Mouse (Mus musculus) urinary bladder, postnatal 36 days (tissue): ENCODE results near the gene Cpt2.

ENCODE experiments used
- DNase-seq, 2 experiments: peaks; one replicate each; pipeline ENCODE4 v3.0.0; 2022; ENCODE audit warnings: low spot score in 2 of 2, mixed read lengths in 1 of 2

Gene Cpt2

DNA sequence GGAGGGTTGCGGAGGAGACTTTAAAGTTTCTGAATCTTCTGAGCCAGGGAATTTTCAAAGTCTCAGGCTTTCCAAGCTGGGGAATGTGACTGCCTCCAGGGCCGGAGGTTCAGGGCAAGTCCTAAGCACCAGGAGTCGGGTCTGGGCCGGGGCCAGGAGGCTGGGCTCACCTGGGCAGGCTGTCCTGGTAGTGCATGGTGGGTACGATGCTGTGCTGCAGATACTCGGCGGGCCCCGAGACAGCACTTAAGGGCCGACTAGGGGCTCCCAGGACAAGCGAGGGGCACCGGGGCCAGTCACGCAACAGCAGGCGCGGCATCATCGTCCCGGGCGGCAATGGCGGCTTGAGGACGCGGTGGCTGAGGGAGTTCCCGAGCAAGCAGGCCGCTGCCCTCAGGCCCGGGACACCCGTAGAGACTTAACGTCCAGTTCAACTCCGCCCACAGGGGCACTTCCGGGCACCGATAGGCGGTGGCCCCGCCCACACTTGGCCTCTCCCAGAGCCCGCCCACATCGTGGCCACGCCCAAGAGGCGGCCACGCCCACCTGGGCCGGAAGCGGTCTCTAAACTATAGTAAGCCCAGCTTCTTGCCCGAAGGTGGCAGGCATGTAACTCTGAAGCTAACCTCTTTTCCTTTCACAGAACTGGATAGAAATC, at the start of gene Cpt2:
Cpt2 (minus strand) TSS at position 466 of the 658 bp plus-strand sequence.
- DNase-seq = peak; percentile 93 to 97

DNA sequence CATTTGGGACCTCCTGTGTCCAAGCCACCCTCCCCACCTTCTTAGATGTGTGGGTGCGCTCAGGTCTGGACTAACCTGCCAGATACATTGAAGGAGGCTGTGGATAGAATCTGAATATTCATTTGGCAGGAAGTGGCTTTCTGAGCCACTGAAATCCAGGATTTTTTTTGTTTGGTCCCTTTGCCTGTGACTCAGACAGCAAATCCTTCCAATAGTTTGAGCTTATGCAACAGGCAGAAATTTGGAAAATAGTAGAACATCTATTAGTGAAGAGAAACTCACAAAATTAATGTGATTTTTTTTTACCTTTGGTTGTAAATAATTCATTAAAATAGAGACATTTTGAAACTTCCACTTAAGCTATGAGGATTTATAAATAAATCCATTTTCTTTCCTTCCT, 47.8 kb upstream of the Cpt2 start:
- no peak for DNase-seq

DNA sequence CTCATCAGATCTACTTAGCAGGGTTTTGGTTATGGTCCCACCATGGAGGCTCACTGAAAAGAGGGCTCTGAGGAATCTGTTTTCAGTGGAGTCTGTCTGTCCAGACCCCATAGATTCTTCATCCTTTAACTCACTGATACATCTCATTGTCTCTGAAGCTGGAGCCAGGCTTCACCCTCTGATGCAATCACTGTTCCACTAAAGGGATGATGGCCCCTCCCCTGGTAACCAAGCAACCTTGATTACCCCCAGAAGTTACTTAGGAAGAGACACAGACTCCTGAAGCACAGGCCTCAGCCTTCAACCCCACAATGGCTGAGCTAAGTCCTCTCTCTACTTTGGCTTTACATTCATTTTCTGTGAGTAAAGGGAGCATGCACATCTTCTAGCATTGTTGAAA, 46.4 kb upstream of the Cpt2 start:
- peak in 1 of 2 experiments; percentile 43 for DNase-seq

DNA sequence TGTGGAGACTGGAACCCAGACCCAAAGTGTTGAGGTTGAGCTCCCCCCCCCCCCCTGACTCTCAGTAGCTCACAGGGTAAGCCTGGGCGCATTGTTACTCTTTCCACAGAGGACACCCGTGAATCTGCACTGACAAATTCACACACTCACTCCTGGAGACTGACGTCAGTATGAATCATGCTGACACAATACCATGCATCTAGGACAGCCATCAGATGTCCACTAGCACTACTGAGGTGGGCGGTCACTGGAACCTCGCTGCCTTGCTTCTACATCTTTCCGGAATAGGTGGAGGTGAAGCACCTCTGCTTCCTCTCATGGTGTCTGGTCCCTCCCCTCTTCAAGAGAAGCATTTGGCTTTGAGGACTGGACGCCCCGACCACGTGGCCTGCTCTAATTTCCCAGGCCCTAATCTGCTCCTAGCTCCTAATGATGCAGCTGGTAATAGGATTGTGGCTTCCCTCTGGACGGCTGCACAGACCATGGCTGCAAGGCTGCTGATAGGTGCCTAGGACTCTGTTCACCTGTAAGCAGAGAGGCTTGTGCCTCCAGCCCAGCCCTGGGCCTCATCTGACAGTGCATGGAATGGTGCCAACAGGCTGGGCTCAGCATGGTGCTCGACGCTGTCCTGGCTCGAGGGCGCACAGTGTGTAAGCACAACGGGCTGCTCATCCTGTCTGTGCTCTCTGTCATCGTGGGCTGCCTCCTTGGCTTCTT, 44.7 kb upstream of the Cpt2 start, which contains the start of gene Slc1a7:
Slc1a7 (plus strand) TSS at position 367 of the 717 bp plus-strand sequence.
- DNase-seq = no peak

DNA sequence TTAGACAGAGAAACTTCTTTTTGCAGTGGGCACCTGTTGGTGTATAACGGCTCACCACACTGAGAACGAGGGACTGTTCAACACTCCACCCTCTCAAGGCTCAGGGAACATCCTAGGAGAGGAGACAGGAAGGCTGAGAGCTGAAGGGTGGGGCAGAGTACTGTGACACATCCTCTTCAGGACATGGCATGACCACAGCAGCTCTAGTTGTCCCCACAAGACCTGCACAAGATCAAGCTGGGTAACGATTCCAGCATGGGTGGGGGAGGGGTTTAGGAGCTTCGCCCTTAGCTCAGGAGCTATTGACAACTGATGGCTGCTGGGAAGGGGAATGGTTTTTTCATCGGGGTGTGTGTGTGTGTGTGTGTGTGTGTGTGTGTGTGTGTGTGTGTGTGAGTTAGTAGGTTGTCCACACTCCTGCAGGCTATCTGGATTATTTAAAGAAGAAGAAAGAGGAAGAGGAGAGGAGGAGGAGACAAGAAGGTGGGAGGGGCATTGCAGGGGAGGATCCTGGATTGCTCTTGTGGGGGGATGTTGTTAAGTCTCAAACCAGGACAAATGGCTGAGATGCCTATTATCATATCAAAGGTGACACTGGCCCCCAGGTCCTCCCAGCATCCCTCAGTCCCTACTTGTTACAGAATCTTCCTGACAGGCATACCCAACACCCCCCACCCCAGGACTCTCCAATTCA, 43.2 kb upstream of the Cpt2 start:
- no peak for DNase-seq

DNA sequence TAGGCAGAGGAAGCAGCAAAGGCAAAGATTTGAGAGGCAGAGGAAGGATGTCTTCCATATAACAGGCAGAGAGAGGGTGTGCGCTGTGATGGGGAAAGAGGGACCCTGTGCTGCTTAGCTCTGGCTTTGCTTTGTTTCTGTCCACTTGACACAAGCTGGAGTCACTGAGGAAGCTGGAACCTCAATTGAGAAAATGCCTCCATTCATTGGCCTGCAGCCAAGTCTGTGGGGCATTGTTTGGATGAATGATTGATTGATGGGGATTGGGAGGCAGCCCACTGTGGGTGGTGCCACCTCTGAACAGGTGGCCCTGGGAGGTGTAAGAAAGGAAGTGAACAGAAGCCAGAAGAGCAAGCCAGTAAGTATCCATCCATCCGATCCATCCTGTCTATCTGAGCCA, 39.4 kb upstream of the Cpt2 start:
- no peak for DNase-seq

DNA sequence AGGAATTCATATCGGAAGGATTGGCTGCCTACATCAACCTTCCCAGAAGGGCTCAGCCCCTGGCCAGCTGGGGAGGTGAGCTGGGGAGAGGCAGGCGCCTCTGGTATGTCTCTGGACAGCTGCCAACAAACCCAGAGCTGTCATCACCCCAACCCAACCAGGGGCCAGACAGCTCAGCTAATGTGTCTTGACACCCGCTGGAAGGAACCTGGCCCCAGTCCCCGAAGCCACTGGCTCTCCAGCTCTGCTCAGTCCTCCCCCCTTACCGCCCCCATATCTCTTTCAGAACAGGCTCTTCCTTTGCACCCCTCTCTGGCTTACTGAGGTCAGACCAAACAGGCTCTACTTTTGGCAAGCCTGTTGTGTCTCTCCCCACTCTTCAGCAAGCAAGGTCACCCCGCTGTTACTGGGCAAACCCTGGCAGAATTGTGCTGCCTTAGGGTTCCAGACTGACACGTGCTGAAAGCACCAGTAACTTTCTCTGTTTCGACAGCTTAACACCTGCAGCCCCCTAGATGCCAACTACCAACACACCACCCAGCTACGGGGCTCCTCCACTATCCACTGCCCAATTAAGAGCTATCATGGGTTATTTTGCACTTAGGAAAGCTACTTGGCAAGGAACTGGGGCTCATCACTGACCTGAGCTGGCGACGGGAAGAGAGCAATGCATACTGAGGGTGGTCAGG, 38.8 kb upstream of the Cpt2 start:
- DNase-seq = peak in 1 of 2 experiments; percentile 42

DNA sequence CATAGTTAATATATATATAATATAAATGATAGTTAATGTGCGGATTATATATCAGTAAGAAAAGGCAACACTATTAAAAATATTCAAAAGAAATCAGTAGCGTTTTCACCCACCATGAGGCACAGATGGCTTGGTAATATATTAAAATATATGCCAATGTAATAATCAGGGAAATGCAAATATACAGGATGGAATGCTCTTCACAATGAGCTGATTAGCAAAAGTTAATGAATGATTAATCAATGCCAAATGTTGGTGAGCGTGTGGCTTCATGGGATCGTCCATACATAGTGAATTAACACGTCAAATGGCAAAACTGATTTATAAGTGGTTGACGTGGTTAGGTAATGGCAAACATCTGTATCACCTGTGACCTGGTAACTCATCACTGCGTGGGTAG, 35.1 kb upstream of the Cpt2 start:
- DNase-seq = no peak

DNA sequence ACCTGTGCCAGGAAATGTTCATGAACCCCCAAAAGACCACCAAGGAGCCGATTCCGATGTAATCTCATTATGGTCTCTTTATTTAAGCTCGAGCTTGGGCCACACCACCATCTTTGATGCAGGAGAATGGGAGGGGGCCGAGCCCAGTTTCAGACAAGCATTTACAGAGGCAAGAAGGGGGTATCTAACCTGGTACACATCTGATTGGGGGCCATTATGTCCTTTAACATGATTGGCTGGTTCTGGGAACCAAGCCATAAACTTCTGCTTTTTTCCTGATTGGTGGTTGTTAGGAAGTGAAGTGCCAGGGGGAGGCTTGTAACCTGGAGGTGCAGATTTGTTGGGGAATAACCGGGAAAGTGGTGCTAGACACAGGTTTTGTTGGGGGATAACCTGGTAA, 32.3 kb upstream of the Cpt2 start:
- DNase-seq = no peak

DNA sequence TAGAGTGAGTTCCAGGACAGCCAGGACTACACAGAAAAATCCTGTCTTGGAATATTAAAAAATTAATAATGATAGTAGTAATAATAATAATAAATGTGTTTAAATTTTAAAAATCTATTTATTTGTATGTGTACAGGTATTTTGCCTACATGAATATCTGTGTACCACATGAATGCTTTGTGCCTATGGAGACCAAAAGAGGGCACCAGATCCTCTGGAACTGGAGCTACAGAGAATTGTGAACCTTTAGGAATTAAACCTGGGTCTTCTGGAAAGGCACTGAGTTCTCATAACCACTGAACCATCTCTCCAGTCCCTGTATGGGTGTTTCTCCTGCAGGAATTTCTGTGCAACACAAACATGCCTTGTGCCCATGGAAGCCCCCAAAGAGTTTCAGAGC, 29.4 kb upstream of the Cpt2 start:
- DNase-seq = no peak

DNA sequence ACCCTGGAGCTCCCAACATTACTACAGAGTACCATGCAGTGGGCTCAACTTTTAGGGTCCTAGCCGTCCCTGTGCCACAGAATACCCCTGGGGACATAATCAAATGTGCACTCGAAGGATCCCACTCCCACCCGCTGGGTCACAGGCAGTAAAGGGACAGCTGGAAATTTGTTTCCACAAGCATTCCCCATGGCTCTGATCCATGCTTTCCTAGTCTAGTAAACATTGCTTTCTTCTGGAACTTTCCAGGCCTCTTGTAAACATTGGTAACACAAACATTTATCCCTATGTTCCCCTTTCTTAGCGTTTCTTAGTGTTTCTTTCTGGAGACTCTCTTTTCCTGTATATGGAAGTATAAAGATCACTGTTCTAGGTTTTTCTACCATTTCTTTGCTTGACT, 26.5 kb upstream of the Cpt2 start:
- DNase-seq = no peak

DNA sequence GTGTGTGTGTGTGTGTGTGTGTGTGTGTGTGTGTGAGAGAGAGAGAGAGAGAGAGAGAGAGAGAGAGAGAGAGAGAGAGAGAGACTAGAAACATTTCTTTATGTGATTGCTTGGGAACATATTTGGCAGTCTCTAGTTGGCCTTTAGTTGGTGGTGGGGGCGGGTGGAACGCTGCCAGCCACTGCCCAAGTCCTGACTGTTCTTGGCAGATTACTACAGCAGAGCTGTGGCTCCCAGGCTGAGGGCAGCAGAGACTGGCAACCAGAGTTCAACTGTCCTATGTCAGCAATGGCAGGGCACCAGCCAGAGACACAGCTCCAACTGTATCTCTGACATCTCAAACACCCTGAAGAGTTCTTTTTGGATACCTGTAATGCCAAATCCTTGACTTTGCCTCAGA, 20.7 kb upstream of the Cpt2 start:
- DNase-seq = no peak

DNA sequence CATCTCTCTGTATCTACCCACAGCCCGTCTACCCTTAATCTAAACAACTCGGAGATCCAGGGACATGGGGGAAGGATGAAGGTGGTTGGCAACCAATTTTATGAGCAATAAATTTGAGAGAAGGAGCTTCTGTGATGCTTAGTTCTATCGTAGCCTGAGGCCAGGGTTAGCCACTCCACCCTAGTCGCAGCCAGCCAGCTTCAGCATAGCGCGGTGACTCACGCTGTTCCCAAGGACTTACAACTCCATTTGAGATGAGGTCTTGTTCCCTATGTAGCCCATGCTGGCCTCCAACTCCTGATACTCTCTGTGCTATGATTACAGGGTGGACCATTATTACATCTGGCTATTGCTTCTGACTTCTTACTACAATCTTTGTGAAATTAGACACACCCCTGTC, 19.3 kb upstream of the Cpt2 start:
- peak in 1 of 2 experiments; percentile 62 for DNase-seq

DNA sequence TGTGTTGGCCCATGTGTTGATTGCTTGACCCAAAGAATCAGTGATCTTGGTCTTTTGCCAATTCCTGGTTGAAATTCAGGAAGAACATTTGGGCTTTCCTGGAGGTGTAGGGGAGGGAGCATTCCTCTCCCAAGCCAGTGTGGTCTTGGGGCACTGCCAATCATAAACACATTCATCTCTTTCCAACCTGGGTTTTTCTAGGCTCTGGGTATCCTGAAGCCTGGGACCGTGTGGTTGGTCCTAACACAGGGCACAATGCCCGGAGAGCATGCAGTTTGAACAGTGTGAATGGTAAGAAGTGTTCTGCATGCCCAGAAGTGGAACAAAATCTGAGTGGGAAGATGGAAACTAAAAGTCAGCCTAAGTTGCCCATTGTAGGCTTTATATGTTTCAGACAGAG, 14.7 kb upstream of the Cpt2 start:
- DNase-seq = no peak

DNA sequence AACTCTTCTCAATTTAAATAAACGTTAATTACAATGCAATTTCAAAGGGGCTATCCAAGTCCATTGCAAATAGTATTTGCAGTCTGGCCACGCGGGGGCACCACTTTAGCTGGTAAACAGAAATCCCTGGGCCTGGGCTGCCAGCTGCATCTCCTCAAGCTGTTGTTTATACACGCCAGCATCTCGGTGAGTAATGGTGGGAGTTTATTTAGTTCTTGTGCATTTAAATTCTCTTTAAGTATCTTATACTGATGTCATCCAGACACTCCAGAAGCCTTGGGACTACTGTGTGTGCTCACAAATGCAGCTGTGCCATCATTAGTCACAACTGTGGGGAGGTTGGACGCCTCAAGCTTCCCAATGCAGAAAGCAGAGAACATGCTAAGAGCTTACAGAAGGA, 13.9 kb upstream of the Cpt2 start:
- DNase-seq = peak; percentile 53 to 74

DNA sequence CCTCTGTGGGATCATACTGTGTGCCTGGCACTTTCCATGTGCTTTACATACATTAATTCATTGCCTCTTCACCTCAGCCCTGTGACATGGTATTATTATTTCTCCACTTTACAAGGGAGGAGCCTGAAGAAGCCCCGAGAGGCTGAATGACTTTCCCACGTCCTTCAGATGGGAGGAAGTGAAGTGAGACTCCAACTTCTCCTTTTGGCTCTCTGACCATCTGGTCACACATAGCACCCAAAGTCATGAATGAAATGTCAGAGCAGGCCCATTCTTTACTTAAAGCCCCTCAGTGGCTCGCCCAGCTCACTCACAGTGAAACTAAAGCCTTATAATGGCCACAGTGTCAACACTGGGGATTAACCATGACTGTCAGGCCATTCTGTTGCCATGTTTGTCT, 11.8 kb upstream of the Cpt2 start:
- DNase-seq = no peak

DNA sequence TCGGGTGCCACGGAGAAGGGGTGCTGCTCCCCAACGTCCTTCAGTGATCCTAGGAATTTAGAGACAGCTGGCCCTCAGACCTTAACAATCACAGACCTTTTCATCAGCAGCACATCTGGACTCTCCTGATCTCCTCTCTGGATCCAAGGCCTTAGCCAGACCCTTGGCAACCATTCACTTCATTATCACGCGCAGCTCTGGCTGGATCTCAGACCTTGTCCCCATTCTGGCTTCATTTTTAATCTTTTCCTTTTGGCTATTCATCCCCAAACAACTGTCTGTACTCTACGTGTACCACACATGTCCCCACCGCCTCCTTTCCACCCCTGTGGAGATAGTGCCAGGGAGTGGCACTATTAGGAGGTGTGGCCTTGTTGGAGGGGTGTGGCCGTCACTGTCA, 9.8 kb upstream of the Cpt2 start:
- DNase-seq = no peak

DNA sequence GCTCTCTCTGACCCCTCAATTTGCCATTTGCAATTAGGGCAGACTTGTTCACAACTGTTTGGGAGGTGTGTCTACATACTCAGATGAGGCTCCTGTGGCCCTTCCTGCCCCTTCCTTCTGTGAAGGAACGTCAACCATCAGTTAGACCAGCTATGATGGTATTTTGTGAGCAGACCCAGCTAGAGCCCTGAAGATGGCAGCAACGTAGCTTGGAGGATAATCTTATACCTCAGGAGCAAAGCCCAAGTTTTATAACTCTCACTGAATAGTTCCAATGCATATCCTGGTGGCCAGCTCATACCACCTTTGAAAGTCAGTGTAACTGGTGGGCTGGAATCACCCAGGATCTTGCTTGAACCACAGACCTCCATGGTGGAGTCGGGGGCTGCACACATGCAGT, 8.0 kb upstream of the Cpt2 start:
- DNase-seq = no peak

DNA sequence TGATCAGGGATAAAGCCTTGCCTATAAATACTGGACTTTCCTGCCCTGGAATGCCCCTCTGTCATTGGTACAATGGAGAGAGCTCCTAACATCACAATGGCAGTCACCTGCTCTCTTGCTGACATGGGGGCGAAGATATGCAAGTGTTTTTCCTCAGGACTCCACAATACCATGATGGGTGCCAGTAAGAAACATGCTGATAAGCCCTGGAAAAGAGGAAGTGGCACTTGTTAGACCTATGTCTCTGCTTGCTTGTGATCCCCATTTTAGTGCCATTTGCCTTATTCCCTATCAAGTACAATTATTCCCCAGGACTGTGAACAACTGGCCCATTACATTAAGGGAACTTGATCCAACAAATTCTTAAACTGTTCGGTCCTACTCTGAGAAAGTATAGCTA, 5.3 kb upstream of the Cpt2 start:
- DNase-seq = no peak

DNA sequence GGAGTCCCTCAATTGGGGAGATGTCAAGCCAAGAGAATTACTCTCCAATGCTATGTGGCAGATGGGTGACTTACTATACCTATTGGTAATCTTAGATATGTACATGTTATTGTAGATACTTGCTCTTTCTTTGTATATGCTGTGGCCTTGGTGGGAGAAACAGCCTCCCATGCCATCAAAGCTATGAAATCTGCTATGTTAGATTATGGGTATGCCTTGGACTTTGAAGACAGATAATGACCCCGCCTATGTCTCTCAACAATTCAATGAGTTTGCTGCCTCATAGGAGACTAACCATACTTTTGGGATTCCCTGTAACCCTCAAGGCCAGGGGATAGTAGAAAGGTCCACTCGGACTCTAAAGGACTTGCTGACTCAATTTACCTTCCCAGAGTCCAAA, 4.9 kb upstream of the Cpt2 start:
- no peak for DNase-seq

DNA sequence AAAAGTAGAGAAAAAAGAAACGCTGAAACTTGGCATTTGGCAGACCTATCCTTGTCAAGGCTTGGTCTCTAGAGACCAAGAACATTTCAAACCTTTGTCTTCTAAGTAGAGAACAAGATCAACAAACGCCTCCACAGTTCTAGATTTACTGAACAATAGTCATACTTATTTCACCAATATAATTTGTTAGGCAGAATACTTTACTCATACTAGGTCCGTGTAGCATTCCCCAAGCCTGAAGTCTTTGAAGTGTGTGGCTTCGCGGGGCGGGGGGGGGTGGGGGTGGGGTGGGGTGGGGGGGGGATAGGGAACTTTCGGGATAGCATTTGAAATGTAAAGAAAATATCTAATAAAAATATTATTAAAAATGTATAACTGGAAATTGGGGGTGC, 389 bp upstream of the Cpt2 start:
- DNase-seq = no peak

DNA sequence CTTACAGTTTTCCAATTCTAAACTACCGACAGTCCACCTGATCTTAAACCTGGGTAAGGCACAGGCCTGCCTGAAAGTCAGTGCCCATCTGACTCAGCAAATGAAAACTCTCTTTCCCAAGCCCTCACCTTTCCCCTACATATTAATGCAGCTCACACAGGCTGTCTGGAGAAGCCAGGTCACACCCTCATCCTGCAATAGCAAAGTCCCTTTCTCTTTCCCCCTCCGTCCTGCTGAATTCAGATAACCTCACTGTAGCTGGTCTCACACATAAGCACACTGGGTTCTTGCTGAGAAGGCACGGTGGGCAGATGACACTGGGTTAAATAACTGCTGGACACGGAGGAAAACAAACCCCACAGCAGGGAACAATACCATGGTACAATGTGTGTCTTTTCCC, 1.5 kb downstream of the Cpt2 start:
- peak; percentile 52 to 53 for DNase-seq
